Mouse (Mus musculus) testis, adult 2 months (tissue): ENCODE data around the gene Gprc5c. TPM values are rescaled to one million over a fixed set of nuclear protein-coding genes. Genes with fewer than 3 reads are reported as not detected.
A peak's percentile ranks its signal among the peaks of the same experiment; 100 is the strongest.

Source experiments
- H3K27ac ChIP-seq: fragments of 200-500 bp; 2 replicates; pipeline ENCODE4 v1.5.1; 2012; ENCODE audit warnings: low read depth, low read length; ENCODE audit not compliant: control insufficient read depth, insufficient read depth
- H3K27me3 ChIP-seq: fragments of 200-500 bp; 2 replicates; pipeline ENCODE4 v1.6.1; 2012; ENCODE audit warnings: mild to moderate bottlenecking, low read length, moderate library complexity; ENCODE audit not compliant: control insufficient read depth, insufficient read depth
- H3K36me3 ChIP-seq: fragments of 200-500 bp; 2 replicates; pipeline ENCODE4 v1.6.1; 2012; ENCODE audit warnings: mild to moderate bottlenecking, low read length; ENCODE audit not compliant: control insufficient read depth, insufficient read depth
- H3K4me1 ChIP-seq: fragments of 200-500 bp; 2 replicates; pipeline ENCODE4 v1.6.1; 2012; ENCODE audit warnings: low read length; ENCODE audit not compliant: control insufficient read depth, insufficient read depth
- H3K4me3 ChIP-seq: fragments of 200-500 bp; 2 replicates; pipeline ENCODE4 v1.5.1; 2012; ENCODE audit warnings: low read depth, mild to moderate bottlenecking, low read length, moderate library complexity, mixed read lengths; ENCODE audit not compliant: control insufficient read depth
- CTCF ChIP-seq: fragments of 200-500 bp; IDR thresholded peaks from 2 replicates; pipeline ENCODE4 v1.5.1; 2012; ENCODE audit warnings: low read depth, mild to moderate bottlenecking, inconsistent platforms, low read length, moderate library complexity; ENCODE audit not compliant: control insufficient read depth, insufficient read depth, insufficient replicate concordance
- POLR2A ChIP-seq: fragments of 200-500 bp; IDR thresholded peaks from 2 replicates; pipeline ENCODE4 v1.6.1; 2012; ENCODE audit warnings: low read depth, mild to moderate bottlenecking, inconsistent platforms, low read length, moderate library complexity; ENCODE audit not compliant: control insufficient read depth
- polyA plus RNA-seq: library from polyadenylated mRNA; depleted of rRNA; stranded (reverse); fragments of >200 nt; gene quantifications from 2 replicates; pipeline ENCODE4 v1.2.3, GENCODE M21; 2012

Gene Gprc5c
- polyA plus RNA-seq, 1 experiment = 0.36 TPM

DNA sequence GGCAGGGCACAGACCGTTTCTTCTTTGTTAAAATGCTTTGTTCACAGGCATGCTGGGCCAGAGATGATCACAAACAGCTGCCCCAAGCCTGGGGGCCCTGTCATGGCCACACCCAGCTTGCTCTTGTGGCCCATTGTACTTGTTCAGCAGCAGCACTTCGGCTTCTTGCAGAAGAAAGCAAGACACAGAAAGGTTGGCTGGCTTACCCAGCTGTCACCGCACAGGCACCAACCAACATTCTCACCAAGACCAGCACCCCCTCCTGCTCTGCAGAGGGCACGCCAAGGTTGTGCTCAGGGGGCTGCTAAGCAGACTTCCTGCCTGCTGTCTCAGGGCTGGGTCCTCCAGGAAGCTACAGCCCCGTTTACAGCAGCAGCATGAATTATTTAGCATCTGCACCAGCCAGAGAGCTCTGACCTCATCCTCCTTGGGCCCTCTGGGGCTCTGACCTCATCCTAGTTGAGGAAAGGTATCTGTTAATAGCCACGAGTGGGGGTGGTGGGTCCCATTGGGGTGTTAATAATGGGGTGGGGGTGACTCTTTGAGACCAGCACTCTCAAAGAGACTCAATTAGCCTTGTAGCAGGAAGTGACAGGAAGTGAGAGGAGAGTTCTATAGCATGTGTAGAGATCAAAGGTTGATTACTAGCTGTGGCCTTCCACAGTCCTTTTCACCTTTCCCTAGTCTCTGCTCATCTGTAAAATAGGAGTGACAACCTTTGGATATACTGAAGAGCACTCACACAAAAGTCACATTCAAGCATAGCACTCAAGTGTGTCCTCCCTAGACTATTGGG lies 22.3 kb downstream of the Gprc5c start:
- no peak overlapping the region for H3K4me3 ChIP-seq
- peaks cover 4% of the 10 kb centered on the region for H3K4me1 ChIP-seq
- H3K27me3 ChIP-seq = no peaks in the 10 kb centered on the region
- no peak overlapping the region for H3K27ac ChIP-seq
- no peak for TF ChIP-seq POLR2A
- no peak for TF ChIP-seq CTCF
- no peaks in the 10 kb centered on the region for H3K36me3 ChIP-seq

DNA sequence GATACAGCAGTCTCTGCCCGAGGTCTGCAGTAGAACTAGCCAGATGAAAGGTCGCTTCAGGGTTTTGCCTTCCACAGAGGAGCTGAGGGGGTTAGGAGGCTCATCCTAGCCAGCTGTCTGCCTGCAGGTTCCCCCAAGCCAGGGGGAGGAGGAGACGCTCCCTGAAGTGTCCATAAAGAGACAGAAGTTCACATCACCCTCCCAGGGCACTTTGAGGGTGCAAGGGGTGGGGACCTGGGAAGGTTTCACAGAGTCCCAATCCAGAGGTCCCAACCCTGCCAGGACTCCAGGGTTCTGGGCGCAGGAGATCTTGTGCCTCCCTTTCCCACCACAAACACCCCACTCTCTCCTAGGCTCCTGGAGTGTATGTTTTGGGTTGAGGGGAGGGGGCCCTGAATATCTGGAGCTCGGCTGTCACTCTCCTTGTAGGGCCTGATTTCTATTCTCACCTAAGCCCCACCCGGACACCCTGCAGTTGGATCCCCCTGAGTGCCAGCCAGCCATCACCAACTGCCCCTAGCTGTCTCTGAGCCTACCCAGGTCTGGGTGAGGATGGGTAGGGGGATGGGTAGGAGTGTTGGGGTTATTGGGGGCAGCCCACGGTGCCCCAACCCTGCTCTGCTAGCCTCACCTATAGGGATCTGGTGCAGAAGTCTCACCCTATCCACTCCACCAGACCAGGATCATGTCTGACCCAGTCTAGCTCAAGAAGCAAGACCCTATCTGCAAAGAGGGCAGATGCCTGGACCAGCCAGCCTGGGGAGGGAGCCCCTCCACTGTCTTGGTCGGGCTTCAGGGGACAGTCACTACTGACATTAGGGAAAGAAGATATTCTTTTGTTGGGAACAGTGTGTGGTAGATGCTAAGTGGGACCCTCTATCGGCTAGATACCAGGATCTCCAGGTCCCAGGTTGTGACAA lies 23.5 kb downstream of the Gprc5c start:
- no peak overlapping the region for H3K4me3 ChIP-seq
- peaks cover 4% of the 10 kb centered on the region for H3K4me1 ChIP-seq
- H3K27me3 ChIP-seq = no peaks in the 10 kb centered on the region
- H3K36me3 ChIP-seq = no peaks in the 10 kb centered on the region
- TF ChIP-seq CTCF = no peak
- no peak for TF ChIP-seq POLR2A
- no peak overlapping the region for H3K27ac ChIP-seq

- Histone ChIP-seq H3K4me3 (no peak overlapping the region), H3K4me1 (peaks cover 4% of the 10 kb centered on the region), H3K27ac (no peak overlapping the region), H3K27me3 (no peaks in the 10 kb centered on the region), H3K36me3 (no peaks in the 10 kb centered on the region)
- TF ChIP-seq POLR2A (no peak), CTCF (no peak)
These were observed 24.4 kb downstream of the Gprc5c start for GRCm38 (mm10) chr11:114875301-114875801.

- Histone ChIP-seq H3K4me3 (no peak overlapping the region), H3K36me3 (no peaks in the 10 kb centered on the region), H3K4me1 (peaks cover 4% of the 10 kb centered on the region), H3K27me3 (no peaks in the 10 kb centered on the region), H3K27ac (no peak overlapping the region)
- TF ChIP-seq CTCF = no peak
- TF ChIP-seq POLR2A = no peak
These were observed 25.2 kb downstream of the Gprc5c start for GRCm38 (mm10) chr11:114876176-114876575.

- H3K4me3 ChIP-seq = no peak overlapping the region
- TF ChIP-seq POLR2A = no peak
- no peak for TF ChIP-seq CTCF
- H3K4me1 ChIP-seq = peaks cover 4% of the 10 kb centered on the region
- no peaks in the 10 kb centered on the region for H3K27me3 ChIP-seq
- H3K27ac ChIP-seq = no peak overlapping the region
- H3K36me3 ChIP-seq = no peaks in the 10 kb centered on the region
These were observed 25.7 kb downstream of the Gprc5c start for GRCm38 (mm10) chr11:114876621-114877020.

DNA sequence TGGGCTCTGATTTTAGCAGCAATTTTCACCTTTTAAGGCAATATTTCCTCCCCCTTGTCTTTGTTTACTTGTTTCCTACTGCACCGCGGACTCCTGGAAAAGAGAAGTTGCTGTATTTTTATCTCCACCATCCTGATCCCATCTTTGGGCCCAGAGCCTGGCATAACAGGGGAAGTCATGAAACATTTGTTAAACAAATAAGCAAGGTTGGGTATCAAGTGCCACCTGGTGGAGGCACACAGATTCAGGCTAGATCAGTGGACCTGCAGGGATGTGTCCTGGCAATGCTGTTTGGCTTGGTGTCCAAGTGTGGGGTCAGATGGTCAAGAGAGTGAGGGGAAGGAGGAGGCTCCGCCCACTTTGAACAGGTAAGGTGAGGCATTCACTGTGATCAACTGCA lies 26.2 kb downstream of the Gprc5c start:
- peaks cover 4% of the 10 kb centered on the region for H3K4me1 ChIP-seq
- TF ChIP-seq POLR2A (no peak), CTCF (peak; percentile 34; the same call in 1 of the 2 replicates)
- no peak overlapping the region for H3K27ac ChIP-seq
- H3K4me3 ChIP-seq = no peak overlapping the region
- no peaks in the 10 kb centered on the region for H3K27me3 ChIP-seq
- H3K36me3 ChIP-seq = no peaks in the 10 kb centered on the region

DNA sequence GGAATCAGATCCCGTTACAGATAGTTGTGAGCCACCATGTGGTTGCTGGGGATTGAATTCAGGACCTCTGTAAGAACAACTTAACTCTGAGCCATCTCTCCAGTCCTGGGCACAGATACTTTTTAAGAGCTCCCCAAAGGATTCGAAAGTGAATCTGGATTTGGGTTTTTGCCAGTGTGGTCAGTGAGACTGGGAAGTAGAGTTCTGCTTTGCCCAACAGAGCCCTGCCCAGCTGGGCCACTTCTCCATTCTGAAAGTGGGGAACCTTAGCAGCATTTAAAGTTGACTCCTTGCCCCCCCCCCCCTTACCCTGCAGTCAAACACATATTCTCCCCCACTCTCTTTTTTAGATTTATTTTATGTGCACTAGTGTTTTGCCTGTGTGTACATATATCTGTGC lies 28.7 kb downstream of the Gprc5c start:
- no peak for TF ChIP-seq CTCF
- TF ChIP-seq POLR2A = no peak
- H3K27me3 ChIP-seq = no peaks in the 10 kb centered on the region
- no peak overlapping the region for H3K27ac ChIP-seq
- no peak overlapping the region for H3K4me3 ChIP-seq
- no peaks in the 10 kb centered on the region for H3K36me3 ChIP-seq
- no peaks in the 10 kb centered on the region for H3K4me1 ChIP-seq
